Mouse (Mus musculus): ENCODE data around the gene Sim1. TPM values are rescaled to one million over a fixed set of nuclear protein-coding genes. Genes with fewer than 3 reads are reported as not detected.

Gene Sim1
- polyA plus RNA-seq, 1 experiment from 2014 or later: 0.96 TPM

GRCm38 (mm10) chr10:51011391-51012150, 117.0 kb downstream of the Sim1 start:
- Histone ChIP-seq H3K9ac (no peak overlapping the region), H3K27me3 (no peaks in the 10 kb centered on the region), H3K4me3 (no peak overlapping the region), H3K9me3 (no peaks in the 10 kb centered on the region), H3K4me2 (no peak overlapping the region), H3K36me3 (no peaks in the 10 kb centered on the region), H3K4me1 (0 out of 2 replicates have a peak, but pooled peaks cover 4% of the 10 kb centered on the region), H3K27ac (no peak overlapping the region)
- 15% methylated on average over 8 of the region's 8 CpGs for WGBS
- no peak for ATAC-seq (ENCODE audit: insufficient number of reproducible peaks, low FRiP score, low TSS enrichment, low read depth)

DNA sequence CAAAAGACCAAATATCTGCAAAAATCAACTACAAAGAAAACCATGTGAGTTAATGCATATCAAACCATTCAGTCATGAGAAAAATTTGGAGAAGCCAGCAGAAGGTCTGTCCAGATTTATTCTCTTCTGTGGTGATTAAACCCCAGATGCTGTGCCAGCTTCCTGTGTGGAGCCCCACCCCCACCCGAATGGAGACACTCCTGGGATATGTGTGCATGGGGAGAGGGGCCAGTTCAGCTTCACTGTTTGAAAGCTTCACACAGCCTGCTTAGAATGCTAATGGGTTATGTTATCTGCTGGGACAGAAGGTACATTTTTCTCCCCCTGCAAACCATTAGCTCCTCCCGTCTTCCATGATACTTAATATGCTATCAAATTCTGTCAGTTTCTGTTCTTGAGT, 120.3 kb downstream of the Sim1 start:
- H3K9me3 ChIP-seq: no peaks in the 10 kb centered on the region
- H3K4me2 ChIP-seq: no peak overlapping the region
- ATAC-seq (ENCODE audit: insufficient number of reproducible peaks, low FRiP score, low TSS enrichment, low read depth): no peak
- peaks cover 4% of the 10 kb centered on the region; the same call in 1 of the 2 replicates for H3K4me1 ChIP-seq
- H3K9ac ChIP-seq: no peak overlapping the region
- no peaks in the 10 kb centered on the region for H3K27me3 ChIP-seq
- WGBS: 38% methylated on average over 2 of the region's 2 CpGs
- no peak overlapping the region for H3K4me3 ChIP-seq
- H3K36me3 ChIP-seq: no peaks in the 10 kb centered on the region
- H3K27ac ChIP-seq: no peak overlapping the region

DNA sequence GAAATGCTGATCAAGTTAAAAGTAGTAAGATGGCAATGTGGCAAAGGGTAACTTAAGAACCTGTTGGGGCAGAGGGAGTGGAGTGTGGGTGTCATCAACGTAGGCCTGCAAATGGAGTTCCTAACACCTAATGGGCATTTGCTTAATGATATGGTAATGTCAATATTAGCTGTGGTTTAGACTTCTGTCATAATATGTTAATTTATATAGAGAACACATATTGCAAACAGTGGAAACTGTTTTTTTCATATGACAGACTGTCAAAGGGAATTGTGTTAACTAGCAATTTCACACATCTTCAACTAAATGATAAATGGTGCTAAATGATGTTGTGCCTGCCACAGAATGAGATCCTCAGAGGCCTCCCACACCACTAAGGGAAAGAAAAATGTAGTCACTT, 120.8 kb downstream of the Sim1 start:
- Histone ChIP-seq H3K4me3 (no peak overlapping the region), H3K9ac (no peak overlapping the region), H3K27me3 (no peaks in the 10 kb centered on the region), H3K4me2 (no peak overlapping the region), H3K9me3 (no peaks in the 10 kb centered on the region), H3K4me1 (peaks cover 4% of the 10 kb centered on the region; the same call in 1 of the 2 replicates), H3K36me3 (no peaks in the 10 kb centered on the region), H3K27ac (no peak overlapping the region)
- no peak for ATAC-seq (ENCODE audit: insufficient number of reproducible peaks, low FRiP score, low TSS enrichment, low read depth)
- WGBS: 45% methylated on average over 1 of the region's 1 CpGs

- H3K4me1 ChIP-seq: no peaks in the 10 kb centered on the region
- no peak for ATAC-seq (ENCODE audit: insufficient number of reproducible peaks, low FRiP score, low TSS enrichment, low read depth)
- H3K4me2 ChIP-seq: no peak overlapping the region
- H3K36me3 ChIP-seq: no peaks in the 10 kb centered on the region
- H3K27me3 ChIP-seq: no peaks in the 10 kb centered on the region
- no peaks in the 10 kb centered on the region for H3K9me3 ChIP-seq
- H3K4me3 ChIP-seq: no peak overlapping the region
- H3K9ac ChIP-seq: no peak overlapping the region
- WGBS: 83% methylated on average over 9 of the region's 9 CpGs
- no peak overlapping the region for H3K27ac ChIP-seq
Measured at GRCm38 (mm10) chr10:51023308-51024279, 129.0 kb downstream of the Sim1 start.
